Mouse (Mus musculus) G1E (cell line): ENCODE results near the gene C1ql1.

Source experiments
- CTCF ChIP-seq: IDR thresholded peaks from 2 replicates; pipeline ENCODE4 v1.5.1; 2012; ENCODE audit warnings: low read depth, low read length, inconsistent platforms, mixed read lengths
- GATA1 ChIP-seq: IDR thresholded peaks from 2 replicates; pipeline ENCODE4 v1.6.1; 2012; ENCODE audit warnings: borderline replicate concordance, low read length, inconsistent platforms, mixed read lengths
- TAL1 ChIP-seq: conservative IDR thresholded peaks from 2 replicates; pipeline ENCODE4 v1.6.1; 2012; ENCODE audit warnings: low read depth, low read length, inconsistent platforms, mixed read lengths

DNA sequence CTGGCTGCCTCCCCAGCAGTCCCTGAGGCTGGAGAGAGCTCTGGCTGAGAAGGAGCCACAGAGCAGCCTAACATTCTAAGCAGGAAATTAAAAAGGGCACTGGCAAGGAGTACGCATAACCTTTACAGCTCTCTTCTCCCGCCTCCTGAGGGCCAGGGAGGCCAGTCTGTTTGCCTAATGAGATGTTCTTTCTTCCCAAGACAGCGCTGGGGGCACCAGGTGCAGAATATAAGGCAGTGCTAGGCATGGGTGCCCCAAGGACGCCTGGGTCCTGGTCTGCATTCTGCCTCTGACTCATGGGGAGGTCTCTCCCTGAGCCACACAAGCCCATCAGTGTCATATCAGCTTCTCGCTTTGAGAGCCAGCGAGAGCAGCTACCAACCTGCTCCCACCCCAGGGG is 25.0 kb downstream of the C1ql1 start:
- TF ChIP-seq CTCF (no peak), TAL1 (no peak), GATA1 (no peak)
